Mouse (Mus musculus): Measurements from ENCODE around the gene Akr1cl.
"Not testable (repeated sequence)": the region's sequence is repeated elsewhere in the genome, so short reads cannot be mapped to it uniquely, and the experiment has no call there.

The Akr1cl gene

DNA sequence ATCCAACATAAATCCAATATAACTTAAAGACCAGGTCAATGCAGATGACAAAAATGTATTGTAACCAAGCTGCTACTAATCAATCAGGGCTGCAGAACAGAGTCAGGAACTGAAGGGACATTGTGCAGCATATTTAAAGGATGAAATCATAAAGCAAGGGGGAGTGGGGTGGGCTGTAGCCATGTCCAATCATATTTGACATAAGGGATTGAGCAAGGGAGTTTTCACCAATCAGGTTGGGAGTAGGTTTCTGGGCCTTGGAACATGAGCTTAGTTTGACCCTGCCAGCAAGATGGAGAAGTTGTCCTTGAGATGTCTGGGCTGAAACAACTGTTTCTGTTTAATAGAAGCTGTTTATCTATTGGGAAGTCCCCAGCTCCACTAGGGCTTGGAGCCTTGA is at the start of gene Akr1cl:
Gene Akr1cl, minus strand, starts transcription at position 119 of the 400 bp plus-strand sequence.
- DNase-seq: no peak

DNA sequence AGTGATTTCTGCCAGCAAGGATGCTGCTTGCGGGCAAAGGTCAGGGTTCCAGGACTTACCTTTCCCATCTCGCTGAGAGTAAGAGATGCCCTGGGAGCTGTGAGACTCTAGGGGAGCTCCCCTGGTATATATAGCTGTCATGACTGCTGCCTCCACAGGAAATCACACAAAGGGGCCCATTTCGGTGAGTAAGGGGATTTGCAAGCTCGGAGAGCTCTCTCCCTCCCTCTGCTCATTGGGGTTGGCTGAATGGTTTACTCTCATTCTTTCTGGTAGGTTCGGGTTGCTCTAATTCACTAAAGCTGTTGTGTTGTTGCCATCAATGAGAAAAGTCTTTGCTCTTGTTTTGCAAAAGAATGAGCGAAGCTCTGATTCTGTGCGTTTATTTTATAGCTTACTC is 49.6 kb upstream of the Akr1cl start, which contains the start of gene Crygb:
Gene Crygb, minus strand, starts transcription at position 101 of the 400 bp plus-strand sequence.
- no peak for DNase-seq

GRCm38 (mm10) chr1:65075607-65076006 is 43.0 kb upstream of the Akr1cl start:
- DNase-seq: peak in 1 of 2 experiments; percentile 0

DNA sequence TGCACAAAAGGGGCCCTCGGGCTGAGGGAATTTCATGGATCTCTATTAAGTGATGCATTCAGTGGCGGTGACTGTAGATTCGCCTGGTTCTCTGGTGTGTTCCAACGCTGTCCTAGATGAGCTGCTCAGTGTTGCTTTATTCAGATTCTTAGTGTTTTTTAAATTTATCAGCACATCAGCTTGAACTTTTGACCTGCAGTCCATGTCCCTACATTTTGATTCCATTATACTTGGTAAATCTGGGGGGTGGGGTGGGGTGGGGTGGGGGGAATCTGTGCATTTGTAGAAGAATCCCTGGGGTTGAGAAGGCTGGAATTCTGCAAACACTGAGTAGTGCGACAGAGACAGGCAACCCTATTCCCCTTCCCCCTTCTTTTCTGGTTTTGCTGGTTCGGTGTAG is 41.0 kb upstream of the Akr1cl start, which contains the start of gene Crygc:
Gene Crygc, minus strand, starts transcription at position 101 of the 400 bp plus-strand sequence.
- DNase-seq: no peak

DNA sequence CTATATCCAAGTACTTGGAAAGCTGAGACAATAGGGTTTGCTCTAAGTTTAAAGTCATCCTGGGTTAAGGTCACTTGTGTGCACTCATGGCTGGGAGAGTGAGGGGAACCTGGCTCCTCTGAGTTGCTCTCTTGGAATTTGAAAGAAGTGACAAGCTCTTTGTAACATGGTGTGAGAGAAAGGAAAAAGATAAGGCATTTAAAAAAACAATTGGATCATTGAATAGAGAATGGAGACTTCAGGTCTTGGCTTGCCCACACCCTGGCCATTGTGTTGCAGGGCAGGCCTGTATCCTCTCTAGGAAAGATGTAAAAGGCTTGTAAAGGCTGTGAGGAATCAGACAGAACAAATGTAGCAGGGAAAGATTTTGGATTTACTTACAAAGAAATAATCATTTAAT is 35.3 kb upstream of the Akr1cl start:
- DNase-seq: no peak

DNA sequence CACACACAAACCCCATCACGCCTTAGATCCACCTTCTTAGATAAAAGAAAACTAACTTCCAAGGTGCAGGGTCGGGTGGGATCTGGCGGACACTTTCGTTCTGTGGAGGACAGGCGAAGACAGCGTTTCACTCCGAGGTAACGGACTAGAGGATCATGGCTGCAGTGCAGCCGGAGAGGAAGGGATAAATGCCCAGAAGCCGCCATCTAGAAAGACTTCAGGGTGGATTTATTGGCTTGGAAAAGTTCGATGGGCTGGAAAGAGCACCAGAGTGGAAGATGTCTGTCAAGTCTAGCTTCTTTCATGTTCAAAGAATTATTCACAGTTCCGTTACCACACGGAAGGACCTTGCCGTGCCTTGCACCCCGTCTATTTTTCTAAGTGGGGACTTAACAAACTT is 31.6 kb upstream of the Akr1cl start:
- no peak for DNase-seq

- DNase-seq: no peak
These were observed 30.8 kb upstream of the Akr1cl start, which contains the start of gene Crygd for GRCm38 (mm10) chr1:65063352-65063751. Crygd (minus strand) TSS chr1:65063452.

DNA sequence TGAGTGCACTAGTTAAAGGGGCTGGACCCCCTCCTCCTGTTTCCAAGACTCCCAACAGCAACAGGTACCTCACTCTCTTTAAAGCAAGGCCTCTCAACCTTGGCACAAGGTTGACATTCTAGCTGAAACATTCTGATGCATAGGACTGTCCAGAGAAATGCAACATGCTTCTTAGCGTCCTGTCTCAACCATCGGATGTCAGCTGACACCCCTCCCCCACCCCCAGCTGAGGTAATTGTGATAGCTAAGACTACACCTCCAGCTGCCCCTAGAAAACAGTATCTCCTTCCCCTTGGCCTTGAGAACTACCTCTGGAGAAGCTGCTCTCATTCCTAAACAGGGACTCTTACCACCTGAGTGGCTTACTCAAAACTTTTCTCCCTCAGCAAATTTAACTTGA is 19.6 kb upstream of the Akr1cl start:
- no peak for DNase-seq

- DNase-seq: no peak
These were observed 19.1 kb upstream of the Akr1cl start for GRCm38 (mm10) chr1:65051696-65052095.

- DNase-seq: not testable (repeated sequence)
These were observed 18.4 kb upstream of the Akr1cl start, which contains the start of gene Cryge for GRCm38 (mm10) chr1:65050952-65051351. Cryge (minus strand) TSS chr1:65051149.

- peak; percentile 59 to 77 for DNase-seq
These were observed 16.2 kb upstream of the Akr1cl start for GRCm38 (mm10) chr1:65048781-65049180.

GRCm38 (mm10) chr1:65046401-65047109 is 14.0 kb upstream of the Akr1cl start:
- DNase-seq: peak; percentile 23 to 48

- DNase-seq: no peak
These were observed 10.9 kb upstream of the Akr1cl start for GRCm38 (mm10) chr1:65043433-65043832.

GRCm38 (mm10) chr1:65041837-65042236 is 9.3 kb upstream of the Akr1cl start:
- no peak for DNase-seq

DNA sequence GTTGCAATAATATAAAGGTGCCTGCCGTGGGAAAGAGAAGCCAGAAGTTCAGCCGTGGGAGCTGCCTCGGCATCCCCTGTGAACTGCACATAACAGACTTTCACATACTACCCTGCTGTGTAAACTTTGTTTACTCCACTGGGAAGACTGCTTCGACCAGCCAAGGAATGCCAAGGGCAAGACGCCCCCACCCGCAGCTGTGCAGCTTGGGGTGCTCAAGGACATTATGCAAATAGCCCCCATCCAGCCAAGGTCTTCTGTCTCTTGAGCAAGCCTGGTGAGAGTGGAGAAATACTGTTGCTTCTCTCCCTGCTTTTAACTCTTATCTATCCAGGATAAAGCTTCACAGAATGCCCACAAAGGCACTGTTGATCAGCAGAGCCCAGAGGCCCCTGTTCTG is 8.2 kb upstream of the Akr1cl start:
- DNase-seq: no peak

GRCm38 (mm10) chr1:65039679-65040078 is 7.1 kb upstream of the Akr1cl start:
- DNase-seq: no peak

DNA sequence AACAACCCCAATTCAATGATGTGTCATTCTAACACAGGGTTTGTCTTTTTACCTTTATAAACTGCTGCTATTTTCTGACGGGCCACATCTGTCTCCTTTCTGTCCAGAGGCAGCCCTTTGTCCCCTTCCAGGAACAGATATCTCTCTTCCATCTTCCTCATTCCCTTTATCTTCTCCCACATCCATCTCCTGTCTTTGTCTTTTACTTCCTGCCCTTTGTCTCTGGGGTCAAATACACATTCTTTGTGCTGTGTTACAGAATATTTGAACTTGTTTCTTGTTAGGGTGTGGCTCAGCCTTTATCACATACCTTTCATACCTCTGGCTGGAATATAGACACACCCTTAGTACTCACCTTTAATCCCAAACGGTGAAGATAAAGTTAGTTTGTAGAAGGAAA is 5.0 kb upstream of the Akr1cl start:
- no peak for DNase-seq

DNA sequence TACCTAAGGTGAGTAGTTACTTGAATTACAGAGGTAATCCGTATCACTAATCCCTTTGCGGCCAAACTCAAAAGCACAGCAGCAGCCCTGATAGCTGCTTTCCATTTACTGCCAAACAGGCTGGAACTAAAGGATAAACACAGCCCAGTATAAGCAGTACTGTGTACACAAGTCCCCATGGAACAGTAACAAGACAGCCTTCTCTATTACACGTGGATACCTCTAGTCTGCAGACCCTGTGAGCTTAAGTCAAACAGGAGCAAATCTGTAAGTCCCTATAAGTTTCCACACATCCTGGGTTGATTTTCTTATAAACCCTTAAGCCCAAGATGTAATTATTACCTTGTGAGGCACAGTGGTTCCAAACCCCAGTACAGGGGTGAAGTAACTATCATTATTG is 3.0 kb upstream of the Akr1cl start:
- DNase-seq: no peak

DNA sequence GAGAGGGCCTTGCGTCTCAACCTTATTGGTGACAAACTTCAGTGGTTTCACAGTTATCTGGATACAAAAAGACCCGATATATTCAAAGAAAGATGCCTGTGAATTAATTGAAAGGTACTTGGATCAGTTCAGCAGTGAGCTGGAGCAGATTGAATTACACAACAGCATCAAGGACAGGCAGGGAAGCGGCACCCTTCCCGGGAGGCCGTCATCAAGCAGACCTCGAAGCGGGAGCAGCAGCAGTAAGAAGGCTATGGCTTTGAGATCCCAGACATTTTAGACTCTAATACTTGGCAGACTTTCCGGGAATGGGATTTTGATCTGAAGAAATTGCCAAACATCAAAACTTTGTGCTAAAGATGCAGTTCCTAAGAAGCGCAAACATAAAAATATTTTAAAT is 4.4 kb downstream of the Akr1cl start:
- DNase-seq: no peak

- DNase-seq: no peak
These were observed 19.8 kb downstream of the Akr1cl start for GRCm38 (mm10) chr1:65012726-65013125.

DNA sequence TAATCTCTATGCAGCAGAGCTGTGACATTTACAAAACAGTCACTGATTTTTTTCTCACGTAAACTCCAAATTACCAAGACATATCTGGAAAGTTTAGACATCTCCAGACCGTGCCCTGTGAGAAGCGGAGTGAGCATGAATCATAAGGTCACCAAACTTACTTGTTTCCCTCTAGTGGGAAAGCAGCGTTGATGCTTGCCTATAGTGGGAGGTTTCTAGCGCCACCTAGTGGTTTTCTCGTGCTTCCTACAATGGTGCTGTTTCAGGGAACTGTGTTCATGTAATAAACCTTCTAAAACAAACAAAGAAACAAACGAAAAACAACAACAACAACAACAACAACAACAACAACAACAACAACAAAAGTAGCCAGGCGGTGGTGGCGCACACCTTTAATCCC is 22.4 kb downstream of the Akr1cl start:
- DNase-seq: peak; percentile 66 to 70

GRCm38 (mm10) chr1:65005575-65005974 is 27.0 kb downstream of the Akr1cl start:
- DNase-seq: no peak

DNA sequence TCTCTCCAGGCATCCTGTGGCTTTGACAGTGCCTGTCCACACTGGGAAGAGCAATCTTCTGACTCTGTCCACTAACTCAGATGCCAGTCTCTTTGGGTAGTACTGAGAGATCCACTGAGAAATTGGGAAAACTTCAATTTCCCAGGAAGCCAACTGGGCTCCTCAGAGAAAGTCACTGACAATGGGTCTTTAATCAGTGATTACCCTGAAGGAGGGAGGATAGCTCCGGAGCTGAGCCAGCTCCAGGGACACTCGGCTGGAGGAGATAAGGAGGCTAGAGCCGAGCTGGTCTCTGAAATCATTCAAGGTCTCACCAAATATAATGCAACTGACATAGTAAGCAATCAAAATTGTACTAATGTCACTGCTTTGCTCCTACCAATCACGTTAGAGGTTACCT is 28.0 kb downstream of the Akr1cl start:
- no peak for DNase-seq

- DNase-seq: no peak
These were observed 39.4 kb downstream of the Akr1cl start for GRCm38 (mm10) chr1:64993206-64993605.

GRCm38 (mm10) chr1:64988176-64988575 is 44.4 kb downstream of the Akr1cl start:
- no peak for DNase-seq
